Mouse (Mus musculus): ENCODE measurements around the gene Dock4.

The Dock4 gene

DNA sequence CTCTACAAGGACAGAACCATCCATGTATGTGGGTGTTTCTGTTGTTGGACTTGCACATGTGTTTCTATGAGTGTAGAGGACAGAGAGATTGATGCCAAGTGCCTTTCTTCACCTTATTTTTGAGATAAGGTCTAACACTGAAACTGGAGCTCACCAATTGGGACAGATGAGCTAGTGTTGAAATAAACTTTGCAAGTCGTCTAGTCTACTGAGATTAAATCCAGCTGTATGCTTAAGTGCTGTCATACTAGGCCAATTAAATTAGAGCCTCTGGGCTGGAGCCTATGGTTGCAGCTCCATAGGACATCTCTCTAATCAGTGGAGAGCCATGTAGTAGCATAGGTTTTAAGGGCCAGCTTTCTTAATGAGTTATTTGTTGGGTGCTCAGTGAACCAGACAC lies 124.5 kb downstream of the Dock4 start:
- no peak for DNase-seq

DNA sequence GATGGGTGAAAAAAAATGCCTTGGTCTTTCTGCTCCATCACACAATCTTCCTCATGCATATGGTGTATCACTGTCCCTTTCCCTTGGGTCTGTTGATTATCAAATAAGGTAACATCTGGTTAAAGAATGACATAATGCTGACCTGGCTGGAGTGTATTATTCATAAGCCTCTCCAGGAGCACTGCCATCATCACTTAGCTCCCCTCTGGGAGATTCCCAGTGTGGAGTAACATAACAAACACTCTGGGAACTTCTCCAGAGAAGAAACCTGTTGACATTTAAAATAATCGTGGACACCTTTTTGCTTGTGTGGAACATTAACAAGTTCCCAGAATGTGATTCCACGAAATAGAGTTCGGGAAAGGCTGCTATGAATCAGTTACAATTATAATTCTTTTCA lies 128.3 kb downstream of the Dock4 start:
- DNase-seq = no peak

DNA sequence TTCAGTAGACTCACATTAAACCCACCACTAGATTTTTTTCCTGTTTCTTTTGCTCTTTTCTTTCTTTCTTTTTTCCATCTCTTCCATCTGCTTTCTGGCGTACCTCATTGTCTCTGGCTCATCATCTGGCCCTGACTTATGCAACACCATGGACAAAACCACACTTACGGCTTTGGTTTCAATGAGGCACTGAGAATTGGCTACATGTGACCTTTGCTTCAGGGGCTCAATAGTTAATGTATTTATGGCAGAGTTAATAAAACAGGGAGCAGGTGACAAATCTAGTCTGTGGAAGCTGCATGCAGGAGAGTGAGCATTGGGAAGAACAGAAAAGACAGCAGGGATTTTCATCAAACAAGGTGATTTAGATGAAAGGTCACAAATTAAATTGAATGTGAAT lies 131.0 kb downstream of the Dock4 start:
- no peak for DNase-seq

DNA sequence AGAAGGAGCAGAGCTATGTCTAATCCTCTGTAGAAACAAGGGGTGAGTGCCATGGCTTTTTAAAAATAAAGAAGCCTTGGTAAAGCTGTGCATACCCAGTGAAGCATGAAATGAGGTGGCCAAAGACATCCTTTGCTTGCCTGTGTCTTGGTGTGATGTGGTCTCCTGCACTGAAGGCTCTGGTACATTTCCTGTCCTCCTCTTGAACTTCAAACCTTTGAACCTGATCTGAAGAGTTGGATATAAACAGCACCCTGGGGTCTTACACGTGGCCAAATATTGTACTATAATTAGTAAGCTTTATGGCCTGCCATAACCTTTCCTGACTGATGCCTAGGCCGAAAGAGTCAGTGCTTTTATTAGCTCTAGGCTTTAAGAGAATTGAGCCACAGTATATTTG lies 134.6 kb downstream of the Dock4 start:
- no peak for DNase-seq

DNA sequence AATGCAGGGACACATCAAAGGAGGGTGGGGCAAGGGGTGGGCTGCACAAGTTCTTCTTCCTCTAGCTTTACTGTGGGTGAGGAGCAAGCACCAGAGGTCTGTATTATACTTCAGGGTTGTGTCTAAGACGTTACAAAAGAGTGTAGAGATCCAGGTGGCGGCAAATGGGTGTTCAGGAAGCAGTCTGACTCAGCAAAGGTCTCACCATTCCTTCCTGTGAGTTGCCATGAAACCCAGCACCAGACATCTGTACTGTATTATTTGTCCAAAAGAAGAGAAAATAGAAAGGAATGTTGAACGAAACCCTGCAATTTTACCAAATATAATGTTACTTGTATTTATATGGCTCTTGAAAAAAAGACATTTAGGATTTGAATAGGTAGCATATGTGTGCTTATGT lies 135.3 kb downstream of the Dock4 start:
- no peak for DNase-seq

DNA sequence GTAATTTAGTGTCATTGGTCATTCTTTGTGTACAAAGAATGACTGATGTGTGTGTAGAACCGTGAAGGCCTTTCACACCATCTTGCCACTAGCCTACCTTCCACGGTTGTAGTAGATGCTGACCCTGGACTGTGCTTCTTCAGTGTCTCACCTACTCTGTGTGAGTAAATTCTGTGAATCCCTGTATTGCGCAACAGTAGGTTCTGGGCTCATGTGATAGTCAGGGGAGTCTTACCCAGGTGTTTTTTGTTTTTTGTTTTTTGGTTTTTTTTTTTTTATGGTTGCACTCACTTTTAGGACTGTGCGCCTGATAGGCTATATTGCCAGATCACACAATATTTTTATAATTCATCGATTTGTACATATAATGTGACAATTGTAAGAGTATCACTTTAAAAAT lies 136.3 kb downstream of the Dock4 start:
- DNase-seq = no peak

DNA sequence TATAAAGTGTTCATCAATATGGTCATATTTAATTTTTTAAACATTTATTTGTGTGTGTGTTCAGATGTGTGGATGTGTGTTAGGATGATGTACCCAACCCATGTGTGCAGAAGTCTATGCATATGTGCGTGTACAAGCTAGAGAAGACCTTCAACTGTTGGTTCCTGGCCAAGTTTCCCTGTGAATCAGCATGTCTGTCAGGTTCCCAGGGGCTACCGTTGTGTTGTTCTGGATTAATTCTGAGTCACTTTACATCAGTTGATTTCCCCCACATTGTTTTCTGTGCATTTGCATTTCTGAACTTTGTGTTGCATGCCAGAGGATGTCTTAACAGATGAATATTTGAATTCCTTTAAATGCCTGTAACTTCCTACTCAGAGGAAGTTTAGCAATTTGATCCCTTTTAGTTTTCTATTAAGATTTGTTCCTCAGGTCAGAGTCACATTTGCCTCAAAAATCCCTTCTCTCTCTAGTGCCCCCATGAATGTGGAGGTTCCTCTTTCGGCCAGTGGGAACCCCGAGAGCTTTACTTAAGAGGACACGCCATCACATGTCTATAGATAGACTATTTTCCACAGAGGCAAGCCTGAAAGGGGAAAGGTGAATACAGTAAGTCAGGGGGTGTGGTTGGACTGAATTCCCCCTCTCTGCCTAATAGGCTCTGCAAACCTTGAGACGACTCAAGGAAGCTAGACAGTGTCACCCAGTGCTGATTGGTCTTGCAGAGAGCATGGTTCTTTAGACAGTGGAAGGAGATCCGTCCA lies 139.0 kb downstream of the Dock4 start:
- DNase-seq = no peak

DNA sequence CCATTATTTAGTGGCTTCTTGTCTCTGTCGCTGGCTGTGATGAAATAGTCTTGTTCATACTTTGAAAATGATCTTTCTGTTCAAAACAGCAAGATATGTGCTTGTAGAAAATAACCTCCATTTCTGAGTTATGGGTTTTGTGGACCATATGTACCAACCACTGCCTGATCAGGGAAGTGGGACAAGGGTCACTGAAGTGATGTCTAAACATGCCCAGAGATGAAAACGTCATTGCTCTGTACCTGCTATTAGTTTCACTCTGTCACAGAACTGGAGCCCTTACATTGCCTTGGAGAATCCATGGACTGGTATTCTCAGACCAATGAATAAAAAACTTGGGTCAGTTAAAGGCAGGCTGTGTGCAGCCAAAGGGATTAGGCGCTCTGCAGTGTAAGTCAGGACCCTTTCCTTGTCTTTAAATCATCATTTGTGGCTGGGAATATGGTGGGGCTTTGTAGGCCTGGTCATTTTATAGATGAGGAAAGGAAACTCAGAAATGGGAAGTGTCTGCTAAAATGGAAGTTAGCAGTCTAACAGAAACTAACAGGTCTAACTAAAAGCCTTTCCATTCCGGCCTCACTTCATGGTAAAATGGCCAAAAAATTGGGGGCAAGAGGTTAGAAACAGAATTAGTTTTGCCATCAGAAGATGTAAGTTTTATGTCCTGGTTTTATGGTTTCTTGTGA lies 139.8 kb downstream of the Dock4 start:
- DNase-seq = no peak

DNA sequence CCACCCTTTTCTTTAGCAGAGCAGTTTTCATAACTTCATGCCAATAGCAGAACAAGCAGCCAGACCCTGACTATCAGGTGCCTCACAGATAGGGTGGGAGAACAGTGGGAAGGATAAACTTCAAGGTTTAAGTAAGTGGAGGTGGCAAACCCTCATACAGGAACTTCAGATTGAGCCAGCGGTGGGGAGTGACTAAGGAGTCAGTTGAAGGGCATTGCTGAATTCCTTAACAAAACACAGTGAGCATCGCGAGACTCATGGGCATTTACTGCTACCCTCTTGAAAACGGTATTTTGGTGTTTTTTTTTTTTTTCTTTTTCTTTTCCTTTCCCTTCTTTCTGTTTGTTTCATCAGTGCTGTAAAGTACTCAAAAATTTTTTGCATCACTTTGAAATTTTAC lies 148.4 kb downstream of the Dock4 start:
- no peak for DNase-seq

DNA sequence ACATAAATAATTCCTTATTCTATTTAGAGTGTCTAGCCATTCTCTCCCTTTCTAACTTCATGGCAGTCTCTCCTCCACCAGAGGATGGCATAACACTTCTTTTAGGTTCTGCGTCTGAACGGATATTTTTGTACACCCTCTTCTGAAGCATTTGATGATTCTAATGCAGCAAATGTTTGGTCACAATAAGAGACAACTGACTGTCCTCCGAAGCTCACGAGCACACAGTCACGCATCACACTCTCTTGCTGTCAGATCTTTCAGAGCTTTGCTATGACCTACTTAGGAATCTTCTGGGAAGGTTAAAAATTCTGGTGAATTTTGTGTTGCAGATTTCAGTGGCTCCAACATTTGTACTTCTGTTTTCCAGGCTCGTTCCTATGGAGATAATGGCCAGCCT lies 149.7 kb downstream of the Dock4 start:
- no peak for DNase-seq

DNA sequence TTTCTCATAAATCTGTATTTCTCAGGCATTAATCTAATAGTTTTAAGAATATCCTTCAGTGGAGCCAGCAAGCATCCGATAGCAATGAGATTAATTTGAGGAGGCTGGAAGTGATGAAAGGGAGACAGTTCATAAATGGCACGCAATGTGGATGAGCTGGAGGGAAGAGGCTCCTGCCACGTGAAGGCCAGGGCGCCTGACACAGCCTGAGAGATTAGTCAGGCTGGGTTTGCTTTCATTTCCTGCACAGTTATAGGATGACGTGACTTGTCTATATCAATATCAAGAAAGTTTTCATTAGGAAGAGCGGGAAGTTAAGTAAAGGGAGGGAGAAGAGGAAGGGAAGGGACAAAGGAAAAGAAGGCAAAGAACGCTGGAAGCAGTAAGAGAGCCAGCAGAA lies 150.3 kb downstream of the Dock4 start:
- no peak for DNase-seq

DNA sequence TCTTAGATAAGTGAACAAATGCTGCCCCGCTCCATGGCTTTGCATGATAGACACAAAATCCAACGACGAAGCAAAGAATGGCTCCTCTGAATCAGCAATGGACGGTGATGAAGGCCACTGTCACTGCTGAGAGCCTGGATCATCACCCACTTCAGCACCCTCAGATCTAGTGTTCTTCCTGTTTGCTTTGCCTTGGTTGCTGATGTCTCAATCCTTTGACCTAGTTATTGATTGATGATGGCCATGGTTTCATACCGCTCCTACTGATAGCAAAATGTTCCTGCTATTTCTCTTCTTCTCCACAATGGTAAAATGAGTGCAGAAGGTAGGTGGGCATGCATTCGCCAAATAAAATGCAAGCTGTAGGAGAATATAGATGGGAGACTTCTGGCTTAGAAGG lies 150.7 kb downstream of the Dock4 start:
- DNase-seq = no peak

DNA sequence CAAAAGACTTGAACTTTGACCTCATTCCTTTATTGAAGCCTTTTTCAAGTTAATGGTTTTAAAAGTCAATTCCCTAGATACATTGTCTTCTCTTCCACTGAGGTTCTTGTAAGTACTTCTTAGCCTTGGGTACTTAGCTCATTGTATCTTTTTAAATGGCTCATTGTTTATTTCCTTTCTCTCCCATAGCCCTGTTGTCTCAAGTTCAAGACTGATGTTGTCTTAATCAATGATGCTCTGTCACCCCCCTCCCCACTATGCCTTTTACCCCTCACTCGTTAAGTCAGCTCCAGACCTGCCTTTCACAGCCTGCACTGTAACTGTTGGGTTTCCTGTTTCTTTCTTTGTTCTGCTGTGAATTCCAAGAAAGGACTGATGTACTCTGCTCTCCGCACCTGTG lies 154.2 kb downstream of the Dock4 start:
- no peak for DNase-seq

DNA sequence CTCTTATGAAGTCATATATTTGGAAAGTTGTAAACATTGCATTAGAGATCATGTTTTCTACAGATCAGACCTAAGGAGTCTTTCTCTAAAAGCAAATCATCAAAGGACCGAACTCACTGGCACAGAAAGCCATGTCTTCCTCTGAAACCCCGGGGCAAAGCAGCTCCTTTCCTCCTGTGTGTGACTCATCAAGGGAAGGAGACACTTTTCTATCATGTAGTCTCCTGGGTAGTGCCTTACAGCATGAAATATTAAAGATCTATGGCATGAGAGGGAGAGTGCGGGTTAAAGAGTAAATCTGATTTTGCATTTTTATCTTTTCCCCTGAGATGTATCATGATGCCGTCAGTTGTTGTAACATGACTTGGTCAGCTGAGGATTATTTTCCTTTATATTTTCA lies 159.8 kb downstream of the Dock4 start:
- DNase-seq = no peak

DNA sequence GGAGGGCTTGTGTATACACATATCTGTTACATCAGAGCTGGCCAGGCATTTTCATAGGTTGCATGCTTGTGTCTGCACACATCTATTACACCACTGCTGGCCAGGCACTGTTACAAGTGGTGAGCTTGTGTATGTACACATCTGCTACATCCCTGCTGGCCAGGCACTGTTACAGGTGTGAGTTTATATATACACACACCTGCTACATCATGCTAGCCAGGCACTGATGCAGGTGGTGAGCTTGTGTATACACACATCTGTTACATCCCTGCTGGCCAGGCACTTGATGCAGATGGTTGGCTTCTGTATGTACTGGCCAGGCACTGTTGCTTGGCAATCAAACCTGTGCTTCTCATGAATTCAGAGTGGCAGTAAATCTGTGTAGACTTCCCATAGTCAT lies 177.2 kb downstream of the Dock4 start:
- no peak for DNase-seq

DNA sequence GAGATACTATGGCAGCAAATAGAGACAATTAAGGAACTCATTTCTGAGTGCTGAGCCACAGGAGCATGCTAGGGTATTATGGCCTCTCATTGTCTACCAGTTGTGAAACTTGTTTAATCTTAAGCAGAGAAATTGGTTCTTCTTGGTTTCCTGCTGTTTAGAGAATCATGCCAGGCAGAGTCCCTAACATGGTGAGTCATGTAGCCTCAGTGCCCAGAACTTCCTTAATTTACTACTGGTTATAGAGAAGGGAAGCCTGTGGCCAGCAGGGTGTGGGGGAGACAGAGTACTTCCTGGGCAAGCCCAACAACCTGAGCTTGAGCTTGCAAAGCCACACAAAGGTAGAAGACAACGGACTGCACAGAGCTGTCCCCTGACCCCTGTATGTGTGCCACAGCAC lies 180.8 kb downstream of the Dock4 start:
- no peak for DNase-seq

DNA sequence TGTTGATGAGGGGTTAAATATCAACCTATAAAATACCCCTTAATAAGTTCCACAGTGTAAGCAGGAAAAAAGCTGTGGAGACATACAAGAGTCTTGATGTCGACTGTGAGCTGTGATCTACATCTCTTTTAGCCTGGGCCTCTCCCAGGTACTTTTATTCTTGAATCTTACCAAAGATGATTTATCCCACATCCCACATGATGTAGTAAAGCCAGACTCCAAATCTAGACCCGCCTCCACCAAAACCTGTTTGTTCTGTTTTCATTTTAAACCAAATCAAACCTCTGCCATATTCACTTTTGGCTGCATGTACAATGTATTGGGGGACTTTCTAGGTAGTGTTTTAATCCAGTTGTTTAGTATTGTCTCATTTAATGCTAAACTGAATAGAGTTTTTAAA lies 187.5 kb downstream of the Dock4 start:
- DNase-seq = no peak

DNA sequence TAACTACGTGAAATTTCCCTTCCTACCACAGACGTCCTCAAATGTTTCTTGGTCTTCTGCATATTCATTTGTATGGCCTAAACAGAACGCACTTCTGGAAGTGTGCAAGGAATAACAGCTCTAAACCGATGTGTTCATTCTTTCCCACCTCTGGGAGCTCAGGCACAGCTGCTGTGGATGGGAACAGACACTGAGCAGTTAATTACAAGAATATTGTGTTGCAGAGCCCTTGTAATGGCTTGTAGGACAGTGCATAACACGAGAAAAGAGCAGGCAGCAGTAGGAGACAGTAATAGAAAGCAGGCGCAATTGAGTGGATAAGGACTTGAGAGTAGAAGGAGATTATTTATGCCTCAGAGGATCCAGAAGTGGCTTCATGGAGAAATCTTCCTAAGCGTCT lies 188.4 kb downstream of the Dock4 start:
- DNase-seq = no peak

DNA sequence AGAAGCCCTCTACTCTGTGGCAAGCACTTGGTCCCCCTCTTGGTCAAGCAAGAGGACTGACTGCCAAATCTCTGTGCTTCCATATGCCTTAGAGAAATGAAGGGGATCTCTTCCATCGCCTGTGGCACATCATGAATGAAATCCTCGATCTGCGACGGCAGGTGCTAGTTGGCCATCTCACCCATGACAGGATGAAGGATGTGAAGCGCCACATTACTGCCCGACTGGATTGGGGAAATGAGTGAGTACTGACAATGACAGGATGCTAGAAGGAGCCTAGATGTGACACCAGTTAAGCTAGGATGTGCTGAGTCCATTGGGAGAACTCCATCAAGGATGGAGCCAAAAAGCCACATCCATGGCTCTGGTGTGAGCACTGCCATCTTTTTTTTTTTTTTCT lies 190.2 kb downstream of the Dock4 start:
- no peak for DNase-seq

DNA sequence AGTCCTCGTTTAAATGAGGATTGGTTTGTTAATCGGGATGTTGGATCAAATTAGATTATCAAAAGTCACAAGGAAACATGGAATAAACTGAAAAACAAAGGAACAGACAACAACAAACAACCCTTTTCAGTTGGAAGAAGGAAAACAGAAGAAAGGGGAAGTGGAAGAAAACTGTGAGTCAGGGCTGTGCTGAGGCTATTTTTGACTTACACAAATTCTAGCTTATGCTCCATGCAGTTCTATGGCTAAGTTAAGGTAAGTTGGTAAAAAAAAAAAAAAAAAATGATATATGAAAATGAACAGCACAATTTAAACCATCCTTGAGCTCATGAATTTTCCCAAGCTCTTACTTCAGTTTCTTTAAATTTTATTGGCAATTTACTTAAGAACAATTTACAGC lies 191.7 kb downstream of the Dock4 start:
- no peak for DNase-seq

DNA sequence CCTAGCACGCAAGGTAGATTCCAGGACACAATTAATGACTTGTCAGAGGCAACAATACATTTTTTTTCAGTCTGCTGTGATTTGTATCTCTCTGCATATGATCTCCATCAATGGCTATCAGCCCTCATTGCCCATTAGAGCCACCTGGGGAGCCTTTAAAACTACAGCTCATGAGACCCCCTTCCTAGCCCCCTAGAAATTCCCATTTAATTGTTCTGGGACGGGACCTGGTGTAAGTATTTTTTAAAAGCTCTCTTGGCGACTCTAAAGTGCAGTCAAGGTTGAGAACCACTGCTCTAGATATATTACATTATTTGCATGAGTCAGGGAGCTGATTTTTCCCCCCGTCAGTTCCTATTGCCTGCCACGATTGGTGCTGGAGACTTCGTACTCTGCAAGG lies 200.1 kb downstream of the Dock4 start:
- no peak for DNase-seq

DNA sequence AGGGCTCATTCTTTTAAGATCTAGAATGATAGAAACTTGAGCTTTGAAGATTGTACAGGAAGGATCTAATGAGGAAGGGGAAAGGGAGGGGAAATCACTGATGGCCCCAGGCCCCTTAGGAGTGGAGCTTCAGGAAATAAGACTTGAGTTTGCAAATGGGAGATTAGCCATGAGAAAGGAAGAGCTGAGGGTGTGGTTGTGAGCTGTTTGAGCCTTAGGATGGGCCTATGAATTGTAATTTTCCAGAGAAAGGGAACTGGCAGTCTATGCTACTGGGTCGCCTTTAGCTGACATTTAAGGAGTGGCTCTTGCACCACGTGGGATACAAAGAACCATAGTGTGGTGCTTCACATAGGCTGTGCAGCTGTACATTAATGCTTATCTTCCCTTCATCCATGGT lies 208.6 kb downstream of the Dock4 start:
- no peak for DNase-seq

DNA sequence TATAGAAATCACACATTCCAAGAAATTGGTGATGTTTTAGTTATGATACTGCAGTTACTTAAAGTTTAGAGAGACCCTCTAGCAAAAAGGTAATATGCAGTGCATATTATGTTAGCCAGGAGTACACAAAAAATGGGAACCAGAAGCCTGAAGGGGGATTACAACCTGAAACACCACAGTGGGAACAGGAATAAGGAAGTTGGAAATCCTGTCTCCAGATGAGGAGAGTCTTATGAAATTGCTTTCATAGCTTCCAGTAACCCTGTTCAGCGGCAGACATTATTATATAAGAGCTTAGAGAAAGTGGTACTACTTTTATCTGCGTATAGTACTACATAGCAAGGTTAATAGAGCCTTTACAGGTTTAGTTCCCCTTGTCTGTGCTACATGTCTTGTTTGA lies 210.1 kb downstream of the Dock4 start:
- no peak for DNase-seq

DNA sequence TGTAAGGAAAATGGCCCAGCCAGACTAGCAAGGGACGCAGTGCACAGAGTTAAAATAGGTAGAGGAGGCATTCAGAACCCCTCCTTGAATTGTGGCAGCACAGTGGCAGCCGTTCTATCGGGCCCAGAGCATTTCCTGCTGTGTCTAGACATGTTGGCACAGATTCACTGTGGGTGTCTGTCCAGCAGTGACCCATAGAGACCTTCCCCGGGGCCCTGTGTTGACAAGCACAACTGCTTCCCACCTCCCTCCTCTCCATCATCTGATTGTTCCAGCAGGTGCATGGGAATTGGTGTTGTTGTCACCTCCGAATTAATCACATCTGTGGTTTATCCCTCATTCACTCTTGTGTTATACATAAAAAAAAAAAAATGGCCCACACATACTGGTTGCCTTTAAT lies 210.7 kb downstream of the Dock4 start:
- no peak for DNase-seq
